12 mouse cellular contexts compared by ENCODE assay signal in genomic region chr1:94053530-94054216, GRCm38 (mm10). TPM values are rescaled to one million over a fixed set of nuclear protein-coding genes. Genes with fewer than 3 reads are reported as not detected.
DNase-seq lines count a peak whose midpoint lies in the region; ATAC-seq and TF ChIP-seq lines count a peak whose summit lies in the region.
"Had no signal": no experiment of that assay in that cellular context is flagged by ENCODE, and none has a peak within 500 bp of the region (broad histone marks: within the 10 kb centered on the region; RNA-seq: fewer than 3 reads in every experiment).

No protein-coding gene starts in this region.

- peak overlapping the region; percentile 65 for H3K27ac ChIP-seq in CH12.LX (ENCODE audit: insufficient read depth, low read depth)
- peak overlapping the region; percentile 65 for H3K27ac ChIP-seq in limb, embryonic 14.5 days (replicated peaks; ENCODE audit: low read depth, low read length)
- no peak overlapping the region for H3K27ac ChIP-seq in liver, embryonic 12.5 days
- H3K27ac ChIP-seq in midbrain, embryonic 16.5 days (ENCODE audit: low read length): no peak overlapping the region
- H3K27ac ChIP-seq in intestine, embryonic 15.5 days: no peak overlapping the region
- H3K27ac ChIP-seq: embryonic facial prominence, embryonic 13.5 days; liver, embryonic 15.5 days had no signal

- TF ChIP-seq CTCF in CH12.LX (conservative IDR thresholded peaks at IDR 0.05 in 1 of 2, IDR thresholded peaks at IDR 0.05 in 1 of 2; ENCODE audit: low read depth in 2 of 2, low read length in 2 of 2): no peak

- no peak for TF ChIP-seq POLR2A in CH12.LX (IDR thresholded peaks at IDR 0.05; ENCODE audit: low read depth, low read length)
- no peak for TF ChIP-seq POLR2A in limb, embryonic 14.5 days (IDR thresholded peaks at IDR 0.05; ENCODE audit: borderline replicate concordance, extremely low read depth, insufficient read depth, insufficient read length)

- peaks cover 8% of the 10 kb centered on the region for H3K79me2 ChIP-seq in CH12.LX (replicated peaks; ENCODE audit: control insufficient read depth, extremely low read depth, insufficient read depth, poor library complexity, severe bottlenecking)

- no peak overlapping the region for H3K4me3 ChIP-seq in CH12.LX (replicated peaks in 1 of 3; ENCODE audit: low read depth in 2 of 3, low read length in 2 of 3, poor library complexity in 1 of 3)
- no peak overlapping the region for H3K4me3 ChIP-seq in limb, embryonic 14.5 days (replicated peaks; ENCODE audit: low read length)
- H3K4me3 ChIP-seq in liver, embryonic 12.5 days: no peak overlapping the region
- H3K4me3 ChIP-seq in midbrain, embryonic 16.5 days (ENCODE audit: low read depth, low read length): no peak overlapping the region
- no peak overlapping the region for H3K4me3 ChIP-seq in intestine, embryonic 15.5 days (replicated peaks)
- H3K4me3 ChIP-seq: embryonic facial prominence, embryonic 13.5 days; liver, embryonic 15.5 days; myocyte had no signal

- in situ Hi-C loops in CH12.LX (cut with MboI; ENCODE audit: low pct_ligation_motif_present, low pct_unique_long_range_greater_than_20kb, low sequenced_read_pairs): no loop called here

- H3K36me3 ChIP-seq in CH12.LX (replicated peaks in 1 of 2; ENCODE audit: control insufficient read depth in 1 of 2, insufficient read depth in 1 of 2, low read length in 1 of 2): peaks cover 0 to 4% of the 10 kb centered on the region in 2 experiments
- no peaks in the 10 kb centered on the region for H3K36me3 ChIP-seq in limb, embryonic 14.5 days (ENCODE audit: control insufficient read depth, insufficient read depth, low read length)
- no peaks in the 10 kb centered on the region for H3K36me3 ChIP-seq in liver, embryonic 12.5 days
- no peaks in the 10 kb centered on the region for H3K36me3 ChIP-seq in midbrain, embryonic 16.5 days (ENCODE audit: control insufficient read depth, insufficient read depth, low read length)
- H3K36me3 ChIP-seq in intestine, embryonic 15.5 days: no peaks in the 10 kb centered on the region
- H3K36me3 ChIP-seq: embryonic facial prominence, embryonic 13.5 days; liver, embryonic 15.5 days had no signal

- peaks cover 19 to 63% of the 10 kb centered on the region in 2 experiments for H3K4me1 ChIP-seq in CH12.LX (ENCODE audit: control insufficient read depth in 1 of 2, insufficient read depth in 2 of 2)
- H3K4me1 ChIP-seq in limb, embryonic 14.5 days (ENCODE audit: control insufficient read depth, insufficient read depth, low read length): peaks cover 10% of the 10 kb centered on the region; the same call in 1 of the 2 replicates
- H3K4me1 ChIP-seq in liver, embryonic 12.5 days: no peaks in the 10 kb centered on the region
- H3K4me1 ChIP-seq in midbrain, embryonic 16.5 days (ENCODE audit: control insufficient read depth, insufficient read depth, low read length): no peaks in the 10 kb centered on the region
- no peaks in the 10 kb centered on the region for H3K4me1 ChIP-seq in intestine, embryonic 15.5 days (replicated peaks)
- H3K4me1 ChIP-seq: liver, embryonic 15.5 days had no signal

- ATAC-seq in inflammation-experienced regulatory T-cells, adult 6 months: peak; percentile 56
- ATAC-seq in limb, embryonic 14.5 days (ENCODE audit: low FRiP score, low read depth): peak; percentile 63; the same call in 1 of the 2 replicates
- no peak for ATAC-seq in liver, embryonic 12.5 days
- no peak for ATAC-seq in midbrain, embryonic 16.5 days
- no peak for ATAC-seq in intestine, embryonic 15.5 days

- H3K4me2 ChIP-seq in CH12.LX (ENCODE audit: insufficient read depth, low read depth, poor library complexity, severe bottlenecking): peak overlapping the region; percentile 59
- 0 out of 2 replicates have a peak overlapping the region, but pooled peaks have one; percentile 3 for H3K4me2 ChIP-seq in limb, embryonic 14.5 days (replicated peaks; ENCODE audit: low read depth, low read length, severe bottlenecking)
- H3K4me2 ChIP-seq in liver, embryonic 12.5 days: no peak overlapping the region
- no peak overlapping the region for H3K4me2 ChIP-seq in midbrain, embryonic 16.5 days (ENCODE audit: low read length)
- H3K4me2 ChIP-seq in intestine, embryonic 15.5 days (replicated peaks): no peak overlapping the region
- H3K4me2 ChIP-seq: embryonic facial prominence, embryonic 13.5 days; liver, embryonic 15.5 days had no signal

- DNase-seq in cerebellum, postnatal 10 days: peak; percentile 26 to 36
- DNase-seq in cerebellum, postnatal 4 days (ENCODE audit: low spot score in 2 of 2): no peak
- DNase-seq in CH12.LX (ENCODE audit: extremely low read depth): peak; percentile 79
- DNase-seq in limb, embryonic 14.5 days (ENCODE audit: low spot score): no peak
- DNase-seq: heart, postnatal 36 days had no signal

- no peaks in the 10 kb centered on the region for H3K9me3 ChIP-seq in CH12.LX (replicated peaks; ENCODE audit: low read length)
- no peaks in the 10 kb centered on the region for H3K9me3 ChIP-seq in limb, embryonic 14.5 days (ENCODE audit: control insufficient read depth, low read length)
- H3K9me3 ChIP-seq in liver, embryonic 12.5 days (replicated peaks): no peaks in the 10 kb centered on the region
- H3K9me3 ChIP-seq in midbrain, embryonic 16.5 days (replicated peaks; ENCODE audit: control insufficient read depth, low read length, poor library complexity, severe bottlenecking): no peaks in the 10 kb centered on the region
- H3K9me3 ChIP-seq in intestine, embryonic 15.5 days: no peaks in the 10 kb centered on the region
- H3K9me3 ChIP-seq: embryonic facial prominence, embryonic 13.5 days; liver, embryonic 15.5 days had no signal

- dilution Hi-C loops in CH12.LX (cut with MboI; ENCODE audit: extremely low pct_ligation_motif_present, extremely low pct_unique_long_range_greater_than_20kb, low sequenced_read_pairs): no loop called here

- TF ChIP-seq RAD21 in CH12.LX (IDR thresholded peaks at IDR 0.05; ENCODE audit: low read depth, low read length): no peak; the same call in 1 of the 2 replicates

- WGBS in limb, embryonic 14.5 days: 47% methylated on average over 7 of the region's 7 CpGs
- 60% methylated on average over 7 of the region's 7 CpGs for WGBS in liver, embryonic 12.5 days (ENCODE audit: insufficient replicate concordance)
- WGBS in midbrain, embryonic 16.5 days: 62% methylated on average over 7 of the region's 7 CpGs
- 78% methylated on average over 7 of the region's 7 CpGs for WGBS in intestine, embryonic 15.5 days

- H3K9ac ChIP-seq in CH12.LX (ENCODE audit: insufficient read depth, low read depth): no peak overlapping the region
- H3K9ac ChIP-seq in limb, embryonic 14.5 days (ENCODE audit: low read depth, low read length, severe bottlenecking): no peak overlapping the region
- no peak overlapping the region for H3K9ac ChIP-seq in liver, embryonic 12.5 days
- H3K9ac ChIP-seq in midbrain, embryonic 16.5 days (ENCODE audit: low read depth, low read length): no peak overlapping the region
- H3K9ac ChIP-seq in intestine, embryonic 15.5 days: no peak overlapping the region
- H3K9ac ChIP-seq: embryonic facial prominence, embryonic 13.5 days; liver, embryonic 15.5 days had no signal

- TF ChIP-seq EP300 in CH12.LX (IDR thresholded peaks at IDR 0.05; ENCODE audit: low read length): peak; percentile 70

- no peaks in the 10 kb centered on the region for H3K27me3 ChIP-seq in CH12.LX (replicated peaks)
- no peaks in the 10 kb centered on the region for H3K27me3 ChIP-seq in limb, embryonic 14.5 days (ENCODE audit: control insufficient read depth, insufficient read depth, low read length)
- no peaks in the 10 kb centered on the region for H3K27me3 ChIP-seq in liver, embryonic 12.5 days (replicated peaks)
- no peaks in the 10 kb centered on the region for H3K27me3 ChIP-seq in midbrain, embryonic 16.5 days (ENCODE audit: control insufficient read depth, insufficient read depth, low read depth, low read length)
- no peaks in the 10 kb centered on the region for H3K27me3 ChIP-seq in intestine, embryonic 15.5 days (replicated peaks)
- H3K27me3 ChIP-seq: embryonic facial prominence, embryonic 13.5 days; liver, embryonic 15.5 days had no signal

TF ChIP-seq in CH12.LX, 34 proteins besides CTCF, POLR2A, EP300 and RAD21 (continues in another document):
- TF ChIP-seq ZNF384 (IDR thresholded peaks at IDR 0.05; ENCODE audit: low read depth, low read length): peak; percentile 31
- TF ChIP-seq MXI1 (IDR thresholded peaks at IDR 0.05; ENCODE audit: low read depth, low read length): 0 out of 2 replicates have a peak, but pooled peaks have one; percentile 26
- TF ChIP-seq IRF4 (IDR thresholded peaks at IDR 0.05; ENCODE audit: low read depth, low read length): peak; percentile 93
- no peak for TF ChIP-seq RCOR1 (conservative IDR thresholded peaks at IDR 0.05; ENCODE audit: low read depth, low read length)
- TF ChIP-seq JUN (IDR thresholded peaks at IDR 0.05; ENCODE audit: insufficient read depth, low read depth, low read length): peak; percentile 30; the same call in 1 of the 2 replicates
- peak; percentile 67 for TF ChIP-seq BHLHE40 (IDR thresholded peaks at IDR 0.05; ENCODE audit: low read depth, low read length)
- peak; percentile 92 for TF ChIP-seq TCF12 (IDR thresholded peaks at IDR 0.05; ENCODE audit: low read depth, low read length)

RNA-seq across cellular contexts. Expression of gene Pdcd1, which starts 1.3 kb away (rescaled TPM):
- total RNA-seq in CH12.LX (2012; rRNA removed) (26.4 and 40.3 TPM in 2 replicates), CH12.LX (2014; rRNA removed) (26.5 and 30.1 TPM in 2 replicates)
- polyA plus RNA-seq in CH12.LX (2012; ENCODE audit: insufficient read length, low read depth): 35.1 and 36.7 TPM in 2 replicates
- 100 to 1,000 TPM; 264 to 357 (median 323) TPM for polyA plus RNA-seq in inflammation-experienced regulatory T-cells, adult 6 months (2017; shearing (Covaris generic))
- 0.09 and 0.31 TPM in 2 replicates for polyA plus RNA-seq in limb, embryonic 14.5 days (2012; rRNA removed)
- 0.50 TPM in 1 of 2 replicates, not detected in the other for polyA plus RNA-seq in limb, embryonic 14.5 days (2014; fragmentation: Nextera tagmentation; extraction: Ambion mirVana)
- polyA plus RNA-seq in liver, embryonic 12.5 days (2016; fragmentation: Nextera tagmentation; extraction: Ambion mirVana): not detected in 2 replicates
- not detected in 2 replicates for polyA plus RNA-seq in midbrain, embryonic 16.5 days (2015; fragmentation: Nextera tagmentation; extraction: Ambion mirVana)
- 0.57 and 0.72 TPM in 2 replicates for polyA plus RNA-seq in intestine, embryonic 15.5 days (2015; fragmentation: Nextera tagmentation; extraction: Ambion mirVana)
- total RNA-seq: heart, postnatal 36 days had no signal
- polyA plus RNA-seq: embryonic facial prominence, embryonic 13.5 days; myocyte had no signal

RNA-seq across cellular contexts. Expression of gene Neu4, which starts 33.4 kb away (rescaled TPM):
- not detected in 2 replicates for total RNA-seq in CH12.LX (2012; rRNA removed)
- total RNA-seq in CH12.LX (2014; rRNA removed): not detected in 2 replicates
- polyA plus RNA-seq in CH12.LX (2012; ENCODE audit: insufficient read length, low read depth): not detected in 2 replicates
- under 1 TPM in 1 of 3 experiments, not detected in 2; 0.33 TPM for polyA plus RNA-seq in inflammation-experienced regulatory T-cells, adult 6 months (2017; shearing (Covaris generic))
- polyA plus RNA-seq in limb, embryonic 14.5 days (2012; rRNA removed): 0.04 TPM in 1 of 2 replicates, not detected in the other
- not detected in 2 replicates for polyA plus RNA-seq in limb, embryonic 14.5 days (2014; fragmentation: Nextera tagmentation; extraction: Ambion mirVana)
- not detected in 2 replicates for polyA plus RNA-seq in liver, embryonic 12.5 days (2016; fragmentation: Nextera tagmentation; extraction: Ambion mirVana)
- not detected in 2 replicates for polyA plus RNA-seq in midbrain, embryonic 16.5 days (2015; fragmentation: Nextera tagmentation; extraction: Ambion mirVana)
- polyA plus RNA-seq in intestine, embryonic 15.5 days (2015; fragmentation: Nextera tagmentation; extraction: Ambion mirVana): not detected in 2 replicates
- total RNA-seq: heart, postnatal 36 days had no signal
- polyA plus RNA-seq: embryonic facial prominence, embryonic 13.5 days; liver, embryonic 15.5 days; myocyte had no signal

Comparison
In these comparisons a context has a peak if more than half of its experiments do, and no peak if none do; other contexts are left out.
1. DNase-seq: peak in cerebellum, postnatal 10 days (2 of 2) and CH12.LX (single experiment); none in cerebellum, postnatal 4 days (0 of 2) and limb, embryonic 14.5 days (single experiment).
2. H3K27ac ChIP-seq: peak in CH12.LX (single experiment) and limb, embryonic 14.5 days (single experiment); none in liver, embryonic 12.5 days (single experiment), midbrain, embryonic 16.5 days (single experiment) and intestine, embryonic 15.5 days (single experiment).
3. H3K4me2 ChIP-seq: peak in CH12.LX (single experiment) and limb, embryonic 14.5 days (single experiment); none in liver, embryonic 12.5 days (single experiment), midbrain, embryonic 16.5 days (single experiment) and intestine, embryonic 15.5 days (single experiment).
4. ATAC-seq: peak in inflammation-experienced regulatory T-cells, adult 6 months (single experiment) and limb, embryonic 14.5 days (single experiment); none in liver, embryonic 12.5 days (single experiment), midbrain, embryonic 16.5 days (single experiment) and intestine, embryonic 15.5 days (single experiment).
5. RNA of gene Pdcd1, which starts 1.3 kb away (polyA plus RNA-seq): 264 to 357 TPM in inflammation-experienced regulatory T-cells, adult 6 months and 35.1 to 36.7 TPM in CH12.LX; 0.57 to 0.72 TPM in intestine, embryonic 15.5 days, 0.09 to 0.50 TPM in limb, embryonic 14.5 days, not detected in liver, embryonic 12.5 days and not detected in midbrain, embryonic 16.5 days; every median in the first group is over 10 times any median in the second.